Comparison of ENCODE assay signal across 8 mouse cellular contexts in the genomic region with DNA sequence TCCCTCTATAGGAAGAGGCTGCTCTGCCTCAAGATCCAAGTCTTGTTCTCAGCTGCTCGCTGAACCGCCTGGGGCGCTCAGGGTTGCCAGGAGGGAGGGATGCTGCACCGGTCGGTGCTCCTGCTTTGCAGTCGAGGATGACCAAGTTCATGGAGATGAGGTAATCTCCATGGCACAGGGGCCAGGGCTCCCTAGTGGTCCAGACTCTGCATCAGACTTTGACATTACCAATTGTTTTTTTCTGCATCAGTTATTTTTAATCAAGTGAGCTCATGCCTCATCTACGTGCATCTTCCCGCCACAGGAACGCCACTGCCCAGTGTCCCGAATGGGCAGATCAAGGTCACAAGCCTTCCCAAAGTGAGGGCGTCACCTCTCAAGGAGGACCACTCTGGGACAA.
DNase-seq lines count a peak whose midpoint lies in the region; ATAC-seq and TF ChIP-seq lines count a peak whose summit lies in the region.

No protein-coding gene starts in this region.

- H3K9me3 ChIP-seq in kidney, embryonic 16.5 days (ENCODE audit: low read length) = no peaks in the 10 kb centered on the region
- H3K9me3 ChIP-seq in embryonic facial prominence, embryonic 14.5 days (ENCODE audit: control insufficient read depth, low read length) = no peaks in the 10 kb centered on the region
- H3K9me3 ChIP-seq in hindbrain, embryonic 11.5 days (ENCODE audit: control insufficient read depth, low read length) = no peaks in the 10 kb centered on the region
- no peaks in the 10 kb centered on the region for H3K9me3 ChIP-seq in midbrain, postnatal 0 days (ENCODE audit: low read length)

- no peak for TF ChIP-seq CTCF in midbrain, postnatal 0 days (IDR thresholded peaks at IDR 0.05)

- no peaks in the 10 kb centered on the region for H3K36me3 ChIP-seq in kidney, embryonic 16.5 days (ENCODE audit: insufficient read depth, low read length)
- peaks cover 5% of the 10 kb centered on the region; the same call in 1 of the 2 replicates for H3K36me3 ChIP-seq in embryonic facial prominence, embryonic 14.5 days (ENCODE audit: control insufficient read depth, insufficient read depth, low read length)
- H3K36me3 ChIP-seq in hindbrain, embryonic 11.5 days (ENCODE audit: control insufficient read depth, insufficient read depth, low read length) = no peaks in the 10 kb centered on the region
- H3K36me3 ChIP-seq in midbrain, postnatal 0 days (ENCODE audit: insufficient read depth, low read length) = no peaks in the 10 kb centered on the region

- no peak for DNase-seq in kidney, postnatal 10 days
- DNase-seq in embryonic facial prominence, embryonic 14.5 days (ENCODE audit: low spot score) = peak; percentile 56
- no peak for DNase-seq in hindbrain, embryonic 11.5 days (ENCODE audit: low spot score)
- DNase-seq in midbrain, postnatal 0 days (ENCODE audit: low spot score) = no peak
- DNase-seq in urinary bladder, postnatal 10 days (ENCODE audit: low spot score) = no peak
- no peak for DNase-seq in urinary bladder, postnatal 36 days (ENCODE audit: low spot score in 2 of 2)
- no peak for DNase-seq in natural killer cell, adult 2 months (ENCODE audit: low spot score in 2 of 2)

- H3K4me2 ChIP-seq in kidney, embryonic 16.5 days (replicated peaks; ENCODE audit: low read depth, low read length) = peak overlapping the region; percentile 49
- H3K4me2 ChIP-seq in embryonic facial prominence, embryonic 14.5 days (ENCODE audit: low read depth, low read length) = peak overlapping the region; percentile 65
- H3K4me2 ChIP-seq in hindbrain, embryonic 11.5 days (replicated peaks; ENCODE audit: low read depth, low read length) = 0 out of 2 replicates have a peak overlapping the region, but pooled peaks have one; percentile 15
- peak overlapping the region; percentile 38; the same call in 1 of the 2 replicates for H3K4me2 ChIP-seq in midbrain, postnatal 0 days (ENCODE audit: low read depth, low read length, poor library complexity, severe bottlenecking)

- H3K9ac ChIP-seq in kidney, embryonic 16.5 days (replicated peaks; ENCODE audit: low read length) = peak overlapping the region; percentile 66
- peak overlapping the region; percentile 75 for H3K9ac ChIP-seq in embryonic facial prominence, embryonic 14.5 days (ENCODE audit: low read depth, low read length)
- no peak overlapping the region for H3K9ac ChIP-seq in hindbrain, embryonic 11.5 days (ENCODE audit: low read depth, low read length)
- no peak overlapping the region for H3K9ac ChIP-seq in midbrain, postnatal 0 days (replicated peaks; ENCODE audit: low read length, poor library complexity, severe bottlenecking)

- H3K4me3 ChIP-seq in kidney, embryonic 16.5 days (ENCODE audit: low read length) = peak overlapping the region; percentile 46
- peak overlapping the region; percentile 54 for H3K4me3 ChIP-seq in embryonic facial prominence, embryonic 14.5 days (ENCODE audit: low read depth, low read length)
- peak overlapping the region; percentile 12; the same call in 1 of the 2 replicates for H3K4me3 ChIP-seq in hindbrain, embryonic 11.5 days (ENCODE audit: low read depth, low read length)
- peak overlapping the region; percentile 28; the same call in 1 of the 2 replicates for H3K4me3 ChIP-seq in midbrain, postnatal 0 days (ENCODE audit: low read depth, low read length)

- peak overlapping the region; percentile 80 for H3K27ac ChIP-seq in kidney, embryonic 16.5 days (ENCODE audit: low read length)
- H3K27ac ChIP-seq in embryonic facial prominence, embryonic 14.5 days (replicated peaks; ENCODE audit: low read depth, low read length) = peak overlapping the region; percentile 97
- H3K27ac ChIP-seq in hindbrain, embryonic 11.5 days (ENCODE audit: low read depth, low read length) = no peak overlapping the region
- peak overlapping the region; percentile 8 for H3K27ac ChIP-seq in midbrain, postnatal 0 days (ENCODE audit: low read depth, low read length)

- no peaks in the 10 kb centered on the region for H3K27me3 ChIP-seq in kidney, embryonic 16.5 days (ENCODE audit: insufficient read depth, low read length)
- no peaks in the 10 kb centered on the region for H3K27me3 ChIP-seq in embryonic facial prominence, embryonic 14.5 days (replicated peaks; ENCODE audit: control insufficient read depth, insufficient read depth, low read length)
- no peaks in the 10 kb centered on the region for H3K27me3 ChIP-seq in hindbrain, embryonic 11.5 days (ENCODE audit: control insufficient read depth, insufficient read depth, low read length)
- no peaks in the 10 kb centered on the region for H3K27me3 ChIP-seq in midbrain, postnatal 0 days (ENCODE audit: insufficient read depth, low read length)

- H3K4me1 ChIP-seq in kidney, embryonic 16.5 days (ENCODE audit: insufficient read depth, low read length) = peaks cover 86% of the 10 kb centered on the region
- H3K4me1 ChIP-seq in embryonic facial prominence, embryonic 14.5 days (ENCODE audit: control insufficient read depth, insufficient read depth, low read length) = peaks cover 76% of the 10 kb centered on the region
- H3K4me1 ChIP-seq in hindbrain, embryonic 11.5 days (replicated peaks; ENCODE audit: control insufficient read depth, insufficient read depth, low read length) = peaks cover 19% of the 10 kb centered on the region
- H3K4me1 ChIP-seq in midbrain, postnatal 0 days (ENCODE audit: insufficient read depth, low read length) = peaks cover 13% of the 10 kb centered on the region

- WGBS in kidney, embryonic 16.5 days = 20% methylated on average over 11 of the region's 11 CpGs
- 40% methylated on average over 11 of the region's 11 CpGs for whole genome bisulfite sequencing in embryonic facial prominence, embryonic 14.5 days
- 40% methylated on average over 11 of the region's 11 CpGs for WGBS in hindbrain, embryonic 11.5 days
- 57% methylated on average over 11 of the region's 11 CpGs for WGBS in midbrain, postnatal 0 days

- no peak for ATAC-seq in kidney, embryonic 16.5 days (ENCODE audit: low FRiP score, low TSS enrichment)
- no peak for ATAC-seq in embryonic facial prominence, embryonic 14.5 days (ENCODE audit: low read depth)
- ATAC-seq in hindbrain, embryonic 11.5 days (ENCODE audit: low FRiP score) = peak; percentile 20
- no peak for ATAC-seq in midbrain, postnatal 0 days (ENCODE audit: low FRiP score)

Comparison
In these comparisons a context has a peak if more than half of its experiments do, and no peak if none do; other contexts are left out.
1. H3K4me2 ChIP-seq: peak in every context shown above with its lines; median percentile 65 in embryonic facial prominence, embryonic 14.5 days; 49 in kidney, embryonic 16.5 days; 38 in midbrain, postnatal 0 days; 15 in hindbrain, embryonic 11.5 days.
2. H3K9ac ChIP-seq: peak in kidney, embryonic 16.5 days (single experiment) and embryonic facial prominence, embryonic 14.5 days (single experiment); none in hindbrain, embryonic 11.5 days (single experiment) and midbrain, postnatal 0 days (single experiment).
3. Peak in every context shown above with its lines, with median percentiles within 50 percentile points of each other: H3K4me3 ChIP-seq.